Mouse (Mus musculus) lung, adult 2 months (tissue): ENCODE measurements around the gene Hmx2.

Experiments
- CTCF ChIP-seq: fragments of 200-500 bp; IDR thresholded peaks from 2 replicates; pipeline ENCODE4 v1.5.1; 2011; ENCODE audit warnings: mild to moderate bottlenecking, low read length, control low read depth; ENCODE audit not compliant: insufficient read depth
- POLR2A ChIP-seq: fragments of 200-500 bp; IDR thresholded peaks from 2 replicates; pipeline ENCODE4 v1.6.1; 2011; ENCODE audit warnings: low read depth, mild to moderate bottlenecking, control low read depth, low read length, borderline replicate concordance; ENCODE audit errors: extremely low read depth

DNA sequence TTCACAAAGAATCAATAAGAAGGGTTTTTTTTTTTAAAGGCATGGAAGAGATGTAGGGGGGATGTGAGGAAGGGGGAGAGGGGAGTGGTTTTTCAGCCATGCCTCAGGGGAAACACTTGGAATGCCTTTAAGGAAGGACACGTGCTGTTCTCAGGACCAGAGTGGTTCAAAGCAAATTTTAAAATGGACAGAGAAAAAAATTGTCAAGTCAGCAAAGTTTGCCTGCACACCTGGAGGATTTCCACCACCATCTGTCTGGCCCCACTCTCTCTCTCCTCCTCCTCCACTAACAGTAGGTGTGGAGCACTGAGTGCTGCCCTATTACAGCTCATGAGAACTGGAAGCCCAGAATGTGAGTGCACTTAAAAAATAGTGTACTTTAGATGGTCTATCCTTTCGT, 44.8 kb upstream of the Hmx2 start:
- TF ChIP-seq CTCF = no peak
- no peak for TF ChIP-seq POLR2A
